11 mouse cellular contexts compared by ENCODE assay signal in the genomic region with DNA sequence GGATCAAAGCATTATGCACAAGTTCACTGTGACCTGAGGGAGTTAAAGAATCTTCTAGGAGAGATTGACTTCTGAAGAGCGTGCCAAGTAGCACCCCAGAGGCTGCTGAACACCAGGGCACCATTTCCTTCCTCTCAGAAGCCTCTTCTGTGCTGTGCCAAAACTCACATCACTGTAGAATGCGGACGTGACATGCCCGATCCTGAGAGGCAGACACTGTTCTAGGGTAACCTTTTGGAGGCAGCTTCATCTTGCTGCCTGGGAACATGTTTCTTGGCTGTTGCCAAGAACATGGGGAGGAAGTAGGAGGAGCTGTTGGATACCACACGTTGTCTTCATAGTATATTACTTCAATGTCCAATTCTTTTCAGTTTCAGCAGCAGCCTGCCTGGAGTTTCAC.
DNase-seq lines count a peak whose midpoint lies in the region; ATAC-seq lines count a peak whose summit lies in the region.
"Had no signal": no experiment of that assay in that cellular context is flagged by ENCODE, and none has a peak within 500 bp of the region (broad histone marks: within the 10 kb centered on the region; RNA-seq: fewer than 3 reads in every experiment).

No protein-coding gene starts in this region.

- intact Hi-C loops in heart, postnatal 14 days (cut with DNase I): no loop called here

- H3K9ac ChIP-seq in hindbrain, embryonic 13.5 days: no peak overlapping the region
- H3K9ac ChIP-seq: embryonic facial prominence, embryonic 12.5 days; lung, embryonic 14.5 days had no signal

- no peak for ATAC-seq in hindbrain, embryonic 13.5 days (ENCODE audit: low FRiP score)
- ATAC-seq: inflammation-experienced regulatory T-cells, adult 6 months had no signal

- WGBS in hindbrain, embryonic 13.5 days: 73% methylated on average over 5 of the region's 5 CpGs

- peak; percentile 97 for DNase-seq in heart, adult 11 months
- DNase-seq in heart, postnatal 4 days: no peak
- DNase-seq in spleen, postnatal 36 days (ENCODE audit: low spot score in 2 of 2): peak; percentile 18 to 29
- no peak for DNase-seq in spleen, adult 18-20 months
- peak; percentile 13 to 21 for DNase-seq in heart, postnatal 14 days
- peak; percentile 59 for DNase-seq in skeletal muscle tissue, adult 2 months (ENCODE audit: low read depth, low spot score)
- no peak for DNase-seq in neural tube, embryonic 10.5 days (ENCODE audit: extremely low spot score, low spot score)
- DNase-seq: lung, embryonic 14.5 days had no signal

- no peaks in the 10 kb centered on the region for H3K27me3 ChIP-seq in hindbrain, embryonic 13.5 days
- H3K27me3 ChIP-seq: embryonic facial prominence, embryonic 12.5 days had no signal

- no peak overlapping the region for H3K4me3 ChIP-seq in hindbrain, embryonic 13.5 days
- H3K4me3 ChIP-seq: embryonic facial prominence, embryonic 12.5 days had no signal

- H3K9me3 ChIP-seq in hindbrain, embryonic 13.5 days: no peaks in the 10 kb centered on the region
- H3K9me3 ChIP-seq: embryonic facial prominence, embryonic 12.5 days had no signal

- no peaks in the 10 kb centered on the region for H3K4me1 ChIP-seq in hindbrain, embryonic 13.5 days (replicated peaks)
- H3K4me1 ChIP-seq: embryonic facial prominence, embryonic 12.5 days had no signal

- H3K4me2 ChIP-seq in hindbrain, embryonic 13.5 days: no peak overlapping the region
- H3K4me2 ChIP-seq: embryonic facial prominence, embryonic 12.5 days; lung, embryonic 14.5 days had no signal

- no peak overlapping the region for H3K27ac ChIP-seq in hindbrain, embryonic 13.5 days
- H3K27ac ChIP-seq: embryonic facial prominence, embryonic 12.5 days had no signal

- no peaks in the 10 kb centered on the region for H3K36me3 ChIP-seq in hindbrain, embryonic 13.5 days
- H3K36me3 ChIP-seq: embryonic facial prominence, embryonic 12.5 days had no signal

Comparison
In these comparisons a context has a peak if more than half of its experiments do, and no peak if none do; other contexts are left out.
1. DNase-seq: peak in heart, adult 11 months (single experiment), spleen, postnatal 36 days (2 of 2), heart, postnatal 14 days (2 of 2) and skeletal muscle tissue, adult 2 months (single experiment); none in heart, postnatal 4 days (single experiment), spleen, adult 18-20 months (0 of 2) and neural tube, embryonic 10.5 days (single experiment).